Mouse (Mus musculus) heart, embryonic 14.5 days (tissue): Measurements from ENCODE around the gene Pbx4. TPM values are rescaled to one million over a fixed set of nuclear protein-coding genes. Genes with fewer than 3 reads are reported as not detected.

Experiments
- ATAC-seq: fragments of 200-750 bp; cut with Nextera tagmentation; 2 replicates; pipeline ENCODE4 v1.8.0; 2017; ENCODE audit warnings: low read depth, moderate TSS enrichment; ENCODE audit not compliant: insufficient number of reproducible peaks, insufficient read depth, low FRiP score
- H3K27ac ChIP-seq, 2 experiments: fragments of 200-500 bp in 1 of 2; fragments of 300-500 bp in 1 of 2; sonication (generic) in 1 of 2; replicated peaks in 1 of 2; 2 replicates each; pipeline ENCODE4 v1.5.1; 2012 to 2014; ENCODE audit warnings: low read depth in 2 of 2, low read length in 2 of 2, control low read depth in 1 of 2, mild to moderate bottlenecking in 1 of 2, mixed read lengths in 1 of 2; ENCODE audit not compliant: control insufficient read depth in 1 of 2, insufficient read depth in 1 of 2
- H3K27me3 ChIP-seq: fragments of 300-500 bp; sonication (generic); 2 replicates; pipeline ENCODE4 v1.6.1; 2014; ENCODE audit warnings: mild to moderate bottlenecking, low read length, control low read depth; ENCODE audit not compliant: control insufficient read depth, insufficient read depth
- H3K36me3 ChIP-seq: fragments of 300-500 bp; sonication (generic); 2 replicates; pipeline ENCODE4 v1.6.1; 2014; ENCODE audit warnings: mild to moderate bottlenecking, control low read depth, low read length, mixed read lengths; ENCODE audit not compliant: control insufficient read depth, insufficient read depth
- H3K4me1 ChIP-seq, 2 experiments: fragments of 200-500 bp in 1 of 2; fragments of 300-500 bp in 1 of 2; sonication (generic) in 1 of 2; 2 replicates each; pipeline ENCODE4 v1.6.1; 2012 to 2014; ENCODE audit warnings: low read length in 2 of 2, control low read depth in 1 of 2, mixed read lengths in 1 of 2; ENCODE audit not compliant: control insufficient read depth in 2 of 2, insufficient read depth in 2 of 2
- H3K4me2 ChIP-seq: fragments of 300-500 bp; sonication (generic); 2 replicates; pipeline ENCODE4 v1.6.1; 2014; ENCODE audit warnings: mild to moderate bottlenecking, low read length
- H3K4me3 ChIP-seq, 2 experiments: fragments of 200-500 bp in 1 of 2; fragments of 300-500 bp in 1 of 2; sonication (generic) in 1 of 2; 2 replicates each; pipeline ENCODE4 v1.5.1; 2012 to 2014; ENCODE audit warnings: low read length in 2 of 2, mild to moderate bottlenecking in 2 of 2, control low read depth in 1 of 2, low read depth in 1 of 2, moderate library complexity in 1 of 2; ENCODE audit not compliant: control insufficient read depth in 1 of 2, insufficient read depth in 1 of 2
- H3K9ac ChIP-seq: fragments of 300-500 bp; sonication (generic); 2 replicates; pipeline ENCODE4 v1.6.1; 2014; ENCODE audit warnings: mild to moderate bottlenecking, low read length
- H3K9me3 ChIP-seq: fragments of 300-500 bp; sonication (generic); 2 replicates; pipeline ENCODE4 v1.6.1; 2016; ENCODE audit warnings: low read length, control low read depth; ENCODE audit not compliant: control insufficient read depth
- WGBS: fragments of 180-500 bp; shearing (Covaris S2); extraction: QIAGEN DNeasy Blood & Tissue Kit; methylation state at CpG from one replicate; pipeline ENCODE4 v1.1.7; 2014; 5-methylcytosine and 5-hydroxymethylcytosine counted together
- polyA plus RNA-seq: library from polyadenylated mRNA; unstranded; fragments of >200 nt; fragmentation: Nextera tagmentation; extraction: Ambion mirVana; gene quantifications from 2 replicates; pipeline ENCODE4 v1.2.1, GENCODE M21; 2014

The Pbx4 gene
- polyA plus RNA-seq, 1 experiment from 2014 or later = 5.0 TPM

GRCm38 (mm10) chr8:69874654-69875053 lies 42.4 kb downstream of the Pbx4 start:
- Histone ChIP-seq H3K4me3 (no peak overlapping the region), H3K4me2 (no peak overlapping the region), H3K36me3 (no peaks in the 10 kb centered on the region), H3K4me1 (0 out of 4 replicates have a peak, but pooled peaks cover 0 to 5% of the 10 kb centered on the region in 2 experiments), H3K9me3 (no peaks in the 10 kb centered on the region), H3K27ac (no peak overlapping the region), H3K27me3 (peaks cover 13% of the 10 kb centered on the region), H3K9ac (no peak overlapping the region)
- ATAC-seq = no peak
- WGBS = 75% methylated on average over 13 of the region's 13 CpGs

- no peak for ATAC-seq
- H3K4me3 ChIP-seq = no peak overlapping the region
- no peak overlapping the region for H3K9ac ChIP-seq
- no peaks in the 10 kb centered on the region for H3K9me3 ChIP-seq
- H3K4me1 ChIP-seq = peaks cover 0 to 5% of the 10 kb centered on the region in 2 experiments; a peak in 1 of 4 replicates
- no peak overlapping the region for H3K27ac ChIP-seq
- 40% methylated on average over 10 of the region's 10 CpGs for WGBS
- peaks cover 27% of the 10 kb centered on the region for H3K27me3 ChIP-seq
- no peak overlapping the region for H3K4me2 ChIP-seq
- H3K36me3 ChIP-seq = no peaks in the 10 kb centered on the region
These were observed 43.8 kb downstream of the Pbx4 start for GRCm38 (mm10) chr8:69876097-69876496.

DNA sequence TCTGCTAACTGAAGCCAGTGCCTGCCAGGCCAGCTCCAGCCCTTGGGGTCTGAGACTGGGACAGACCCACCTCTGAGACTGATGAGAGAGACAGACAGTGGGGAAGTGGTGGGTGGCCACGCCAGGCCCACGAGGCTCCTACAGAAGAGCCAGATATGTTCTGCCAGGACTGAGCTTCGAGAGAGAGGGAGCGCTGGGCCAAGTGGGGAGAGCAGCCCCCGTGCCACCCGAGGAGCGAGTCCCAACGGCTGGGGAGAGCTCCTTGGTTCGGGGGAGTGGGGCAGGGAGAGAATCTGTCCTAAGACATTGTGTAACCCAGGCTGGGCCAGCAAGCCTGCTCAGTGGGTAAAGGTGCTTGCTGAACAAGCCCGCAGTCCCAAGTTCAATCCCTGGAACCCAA lies 44.7 kb downstream of the Pbx4 start:
- no peak for ATAC-seq
- H3K27ac ChIP-seq = no peak overlapping the region
- H3K4me2 ChIP-seq = no peak overlapping the region
- peaks cover 36% of the 10 kb centered on the region for H3K27me3 ChIP-seq
- WGBS = 71% methylated on average over 10 of the region's 10 CpGs
- no peaks in the 10 kb centered on the region for H3K36me3 ChIP-seq
- peaks cover 4 to 14% of the 10 kb centered on the region in 2 experiments; a peak in 3 of 4 replicates for H3K4me1 ChIP-seq
- H3K4me3 ChIP-seq = no peak overlapping the region
- H3K9ac ChIP-seq = no peak overlapping the region
- H3K9me3 ChIP-seq = no peaks in the 10 kb centered on the region

- 91% methylated on average over 4 of the region's 4 CpGs for WGBS
- no peak overlapping the region for H3K9ac ChIP-seq
- peaks cover 40% of the 10 kb centered on the region for H3K27me3 ChIP-seq
- no peaks in the 10 kb centered on the region for H3K9me3 ChIP-seq
- H3K4me2 ChIP-seq = no peak overlapping the region
- H3K4me1 ChIP-seq = peaks cover 6 to 17% of the 10 kb centered on the region in 2 experiments; a peak in 3 of 4 replicates
- H3K27ac ChIP-seq = no peak overlapping the region
- no peaks in the 10 kb centered on the region for H3K36me3 ChIP-seq
- H3K4me3 ChIP-seq = no peak overlapping the region
- no peak for ATAC-seq
These were observed 45.1 kb downstream of the Pbx4 start for GRCm38 (mm10) chr8:69877396-69877795.

GRCm38 (mm10) chr8:69877992-69878391 lies 45.7 kb downstream of the Pbx4 start:
- WGBS = 57% methylated on average over 3 of the region's 3 CpGs
- ATAC-seq = no peak
- Histone ChIP-seq H3K9ac (no peak overlapping the region), H3K4me3 (no peak overlapping the region), H3K27ac (no peak overlapping the region), H3K27me3 (peaks cover 46% of the 10 kb centered on the region), H3K4me2 (no peak overlapping the region), H3K4me1 (peaks cover 6 to 19% of the 10 kb centered on the region in 2 experiments; a peak in 3 of 4 replicates), H3K36me3 (no peaks in the 10 kb centered on the region), H3K9me3 (no peaks in the 10 kb centered on the region)

- no peak overlapping the region for H3K9ac ChIP-seq
- no peaks in the 10 kb centered on the region for H3K36me3 ChIP-seq
- no peak overlapping the region for H3K27ac ChIP-seq
- H3K27me3 ChIP-seq = peaks cover 63% of the 10 kb centered on the region
- 69% methylated on average over 8 of the region's 8 CpGs for WGBS
- H3K4me1 ChIP-seq = peaks cover 6 to 14% of the 10 kb centered on the region in 2 experiments; a peak in 3 of 4 replicates
- no peak overlapping the region for H3K4me2 ChIP-seq
- H3K9me3 ChIP-seq = no peaks in the 10 kb centered on the region
- H3K4me3 ChIP-seq = no peak overlapping the region
- ATAC-seq = no peak
These were observed 47.4 kb downstream of the Pbx4 start for GRCm38 (mm10) chr8:69879678-69880077.

DNA sequence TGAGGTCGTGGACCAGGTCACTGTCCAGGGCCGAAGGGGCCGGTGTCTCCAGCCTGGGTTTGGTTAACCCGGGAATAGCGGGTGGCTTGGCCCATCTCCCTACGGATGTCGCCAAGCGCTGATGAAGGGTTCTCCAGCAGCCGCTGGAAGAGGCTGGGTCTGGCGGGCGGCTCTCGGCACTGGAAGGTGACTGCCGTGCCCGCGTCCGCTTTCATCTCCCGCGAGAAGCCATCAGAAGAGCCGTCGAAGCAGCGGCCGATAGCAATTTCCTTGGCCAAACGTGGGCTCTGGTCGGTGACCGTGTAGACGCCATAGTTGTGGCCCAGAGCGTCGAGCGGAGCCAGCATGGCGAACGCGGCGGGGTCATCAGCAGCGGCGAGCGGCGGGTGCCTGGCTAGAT lies 48.5 kb downstream of the Pbx4 start:
- H3K4me2 ChIP-seq = peak overlapping the region; percentile 58
- 12% methylated on average over 37 of the region's 37 CpGs for WGBS
- H3K36me3 ChIP-seq = no peaks in the 10 kb centered on the region
- peaks cover 6 to 15% of the 10 kb centered on the region in 2 experiments; a peak in 3 of 4 replicates for H3K4me1 ChIP-seq
- H3K4me3 ChIP-seq = peak overlapping the region in 1 of 2 experiments; percentile 40; a peak in 2 of 4 replicates
- peaks cover 75% of the 10 kb centered on the region for H3K27me3 ChIP-seq
- H3K27ac ChIP-seq = no peak overlapping the region
- no peaks in the 10 kb centered on the region for H3K9me3 ChIP-seq
- ATAC-seq = no peak
- H3K9ac ChIP-seq = no peak overlapping the region
